Mouse (Mus musculus): ENCODE results near the gene Babam2.
A peak's percentile ranks its signal among the peaks of the same experiment; 100 is the strongest.

Gene Babam2

GRCm38 (mm10) chr5:31697644-31698296, at the start of gene Babam2:
Gene Babam2 (plus strand): TSS chr5:31697684.
- peak; percentile 95 for DNase-seq

- DNase-seq: no peak
These were observed 46.8 kb upstream of the Babam2 start for GRCm38 (mm10) chr5:31650518-31651288.

GRCm38 (mm10) chr5:31655688-31656190, 41.7 kb upstream of the Babam2 start:
- no peak for DNase-seq

- no peak for DNase-seq
These were observed 31.3 kb upstream of the Babam2 start for GRCm38 (mm10) chr5:31666176-31666575.

GRCm38 (mm10) chr5:31668325-31668968, 29.0 kb upstream of the Babam2 start:
- no peak for DNase-seq

- no peak for DNase-seq
These were observed 27.5 kb upstream of the Babam2 start for GRCm38 (mm10) chr5:31669984-31670383.

GRCm38 (mm10) chr5:31671137-31671536, 26.3 kb upstream of the Babam2 start:
- DNase-seq: no peak

- no peak for DNase-seq
These were observed 24.1 kb upstream of the Babam2 start for GRCm38 (mm10) chr5:31673431-31673830.

- DNase-seq: no peak
These were observed 19.5 kb upstream of the Babam2 start for GRCm38 (mm10) chr5:31678000-31678399.

- DNase-seq: no peak
These were observed 17.3 kb upstream of the Babam2 start for GRCm38 (mm10) chr5:31680183-31680582.

GRCm38 (mm10) chr5:31682305-31682704, 15.2 kb upstream of the Babam2 start:
- no peak for DNase-seq

- no peak for DNase-seq
These were observed 11.4 kb upstream of the Babam2 start for GRCm38 (mm10) chr5:31686040-31686439.

GRCm38 (mm10) chr5:31687972-31688371, 9.5 kb upstream of the Babam2 start:
- DNase-seq: no peak

GRCm38 (mm10) chr5:31693191-31693590, 4.3 kb upstream of the Babam2 start:
- DNase-seq: no peak

- DNase-seq: no peak
These were observed 377 bp upstream of the Babam2 start, which contains the start of gene Rbks for GRCm38 (mm10) chr5:31696971-31697643. Gene Rbks (minus strand): TSS chr5:31697627.

- DNase-seq: peak; percentile 93
These were observed 828 bp downstream of the Babam2 start for GRCm38 (mm10) chr5:31698297-31698726.

GRCm38 (mm10) chr5:31698931-31699330, 1.4 kb downstream of the Babam2 start:
- no peak for DNase-seq

- DNase-seq: no peak
These were observed 1.9 kb downstream of the Babam2 start for GRCm38 (mm10) chr5:31699397-31699796.

GRCm38 (mm10) chr5:31704971-31705370, 7.5 kb downstream of the Babam2 start:
- DNase-seq: no peak

GRCm38 (mm10) chr5:31706826-31707225, 9.3 kb downstream of the Babam2 start:
- no peak for DNase-seq

GRCm38 (mm10) chr5:31709389-31709788, 11.9 kb downstream of the Babam2 start:
- DNase-seq: peak; percentile 25

GRCm38 (mm10) chr5:31713280-31713711, 15.8 kb downstream of the Babam2 start:
- DNase-seq: no peak

- DNase-seq: no peak
These were observed 16.4 kb downstream of the Babam2 start for GRCm38 (mm10) chr5:31713841-31714264.

All from thymus, postnatal 14 days (tissue).